Comparison of ENCODE assay signal across 25 mouse cellular contexts in the genomic region with DNA sequence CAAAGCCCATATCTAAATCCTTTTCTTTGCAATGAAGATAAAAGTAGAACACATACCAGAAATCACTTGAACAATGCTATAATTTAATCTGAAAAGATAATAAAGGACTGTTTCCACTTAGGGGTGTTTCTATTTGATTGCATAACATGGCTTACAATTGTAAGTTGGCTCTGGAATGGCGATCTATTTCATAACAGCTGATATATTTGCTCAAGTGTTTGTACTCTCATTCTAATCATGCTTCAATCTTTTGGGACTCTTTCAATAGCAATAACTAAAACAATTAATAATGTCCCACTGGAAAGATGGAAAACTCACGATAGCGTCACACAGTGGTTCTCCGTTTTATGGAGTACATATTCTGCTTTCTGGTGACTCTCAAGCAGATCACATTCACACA.
A peak's percentile ranks its signal among the peaks of the same experiment; 100 is the strongest.
DNase-seq lines count a peak whose midpoint lies in the region; ATAC-seq and TF ChIP-seq lines count a peak whose summit lies in the region.
"Had no signal": no experiment of that assay in that cellular context is flagged by ENCODE, and none has a peak within 500 bp of the region (broad histone marks: within the 10 kb centered on the region; RNA-seq: fewer than 3 reads in every experiment).

No protein-coding gene starts in this region.

- H3K4me2 ChIP-seq in kidney, postnatal 0 days (ENCODE audit: low read length): no peak overlapping the region
- H3K4me2 ChIP-seq in lung, embryonic 15.5 days: no peak overlapping the region
- H3K4me2 ChIP-seq: embryonic facial prominence, embryonic 12.5 days; embryonic facial prominence, embryonic 15.5 days; heart, embryonic 12.5 days; heart, embryonic 15.5 days; hindbrain, embryonic 14.5 days had no signal

- TF ChIP-seq CTCF in kidney, postnatal 0 days (IDR thresholded peaks at IDR 0.05; ENCODE audit: low read depth): no peak

- H3K36me3 ChIP-seq in kidney, postnatal 0 days (ENCODE audit: insufficient read depth, low read length): no peaks in the 10 kb centered on the region
- no peaks in the 10 kb centered on the region for H3K36me3 ChIP-seq in lung, embryonic 15.5 days
- H3K36me3 ChIP-seq: embryonic facial prominence, embryonic 12.5 days; embryonic facial prominence, embryonic 15.5 days; heart, embryonic 12.5 days; heart, embryonic 15.5 days had no signal

- no peak overlapping the region for H3K4me3 ChIP-seq in kidney, postnatal 0 days (replicated peaks; ENCODE audit: low read depth, low read length)
- no peak overlapping the region for H3K4me3 ChIP-seq in lung, embryonic 15.5 days
- H3K4me3 ChIP-seq: embryonic facial prominence, embryonic 12.5 days; embryonic facial prominence, embryonic 15.5 days; heart, embryonic 12.5 days; heart, embryonic 15.5 days had no signal

- H3K27me3 ChIP-seq in kidney, postnatal 0 days (ENCODE audit: insufficient read depth, low read length): no peaks in the 10 kb centered on the region
- H3K27me3 ChIP-seq in lung, embryonic 15.5 days: no peaks in the 10 kb centered on the region
- H3K27me3 ChIP-seq: embryonic facial prominence, embryonic 12.5 days; embryonic facial prominence, embryonic 15.5 days; heart, embryonic 12.5 days; heart, embryonic 15.5 days had no signal

- no peaks in the 10 kb centered on the region for H3K9me3 ChIP-seq in kidney, postnatal 0 days (replicated peaks; ENCODE audit: low read length)
- no peaks in the 10 kb centered on the region for H3K9me3 ChIP-seq in lung, embryonic 15.5 days
- H3K9me3 ChIP-seq: embryonic facial prominence, embryonic 12.5 days; embryonic facial prominence, embryonic 15.5 days; heart, embryonic 12.5 days; heart, embryonic 15.5 days had no signal

- ATAC-seq in kidney, postnatal 0 days (replicated peaks; ENCODE audit: low FRiP score, low read depth): no peak
- ATAC-seq in lung, embryonic 15.5 days (ENCODE audit: borderline replicate concordance, extremely low read depth, low FRiP score, low TSS enrichment): peak; percentile 30; the same call in 1 of the 2 replicates
- ATAC-seq: forebrain, embryonic 14.5 days; forebrain, postnatal 0 days; Patski had no signal

- WGBS in kidney, postnatal 0 days: 84% methylated on average over 4 of the region's 4 CpGs
- 43% methylated on average over 4 of the region's 4 CpGs for WGBS in lung, embryonic 15.5 days

- peak; percentile 26 for DNase-seq in kidney, postnatal 0 days (ENCODE audit: low spot score)
- DNase-seq in kidney, adult 11 months: no peak
- DNase-seq in lung, postnatal 14 days: no peak
- peak; percentile 17 for DNase-seq in Muller cell, postnatal 12 days (ENCODE audit: inconsistent ontology term)
- peak; percentile 36 for DNase-seq in lung, postnatal 36 days
- no peak for DNase-seq in gastrocnemius, adult 18-20 months (ENCODE audit: low spot score)
- no peak for DNase-seq in spleen, postnatal 36 days (ENCODE audit: low spot score in 2 of 2)
- DNase-seq: adrenal gland, postnatal 10 days; adrenal gland, postnatal 36 days; cerebellum, adult 11 months; cerebellum, adult 2 months; cerebellum, adult 9-11 months; cerebellum, postnatal 25 days; forebrain, postnatal 0 days; gastrocnemius, postnatal 25 days; heart, postnatal 10 days; heart, postnatal 4 days had no signal

- H3K9ac ChIP-seq in kidney, postnatal 0 days (ENCODE audit: low read depth, low read length): no peak overlapping the region
- H3K9ac ChIP-seq in lung, embryonic 15.5 days: no peak overlapping the region
- H3K9ac ChIP-seq: embryonic facial prominence, embryonic 12.5 days; embryonic facial prominence, embryonic 15.5 days; forebrain, postnatal 0 days; heart, embryonic 12.5 days; heart, embryonic 15.5 days; hindbrain, embryonic 14.5 days had no signal

- no peaks in the 10 kb centered on the region for H3K4me1 ChIP-seq in kidney, postnatal 0 days (replicated peaks; ENCODE audit: insufficient read depth, low read length)
- H3K4me1 ChIP-seq in lung, embryonic 15.5 days: no peaks in the 10 kb centered on the region
- H3K4me1 ChIP-seq: embryonic facial prominence, embryonic 12.5 days; embryonic facial prominence, embryonic 15.5 days; heart, embryonic 12.5 days; heart, embryonic 15.5 days had no signal

- H3K27ac ChIP-seq in kidney, postnatal 0 days: no peak overlapping the region
- peak overlapping the region; percentile 55; the same call in 1 of the 2 replicates for H3K27ac ChIP-seq in lung, embryonic 15.5 days
- H3K27ac ChIP-seq: embryonic facial prominence, embryonic 12.5 days; embryonic facial prominence, embryonic 15.5 days; heart, embryonic 15.5 days; hindbrain, embryonic 14.5 days had no signal

Comparison
In these comparisons a context has a peak if more than half of its experiments do, and no peak if none do; other contexts are left out.
1. DNase-seq: peak in kidney, postnatal 0 days (single experiment), Muller cell, postnatal 12 days (single experiment) and lung, postnatal 36 days (single experiment); none in kidney, adult 11 months (single experiment), lung, postnatal 14 days (single experiment), gastrocnemius, adult 18-20 months (single experiment) and spleen, postnatal 36 days (0 of 2).